Mouse (Mus musculus) heart, adult 2 months (tissue): ENCODE measurements around the gene Gm266. TPM values are rescaled to one million over a fixed set of nuclear protein-coding genes. Genes with fewer than 3 reads are reported as not detected.

Experiments used
- DNase-seq, 2 experiments: peaks; one replicate each; pipeline ENCODE4 v3.0.0; 2021
- H3K27ac ChIP-seq: fragments of 200-600 bp; 2 replicates; pipeline ENCODE4 v1.8.1; 2022
- H3K27me3 ChIP-seq: fragments of 200-500 bp; 2 replicates; pipeline ENCODE4 v1.6.1; 2012; ENCODE audit warnings: mild to moderate bottlenecking, low read length, inconsistent platforms, mixed read lengths; ENCODE audit not compliant: control insufficient read depth, insufficient read depth
- H3K36me3 ChIP-seq: fragments of 200-500 bp; 2 replicates; pipeline ENCODE4 v1.6.1; 2012; ENCODE audit warnings: low read length, inconsistent platforms; ENCODE audit not compliant: control insufficient read depth, insufficient read depth
- H3K4me1 ChIP-seq: fragments of 200-500 bp; 2 replicates; pipeline ENCODE4 v1.6.1; 2011; ENCODE audit warnings: low read length; ENCODE audit not compliant: control insufficient read depth, insufficient read depth
- H3K4me3 ChIP-seq: fragments of 200-600 bp; 2 replicates; pipeline ENCODE4 v1.8.1; 2022
- H3K79me2 ChIP-seq: fragments of 200-500 bp; replicated peaks from 2 replicates; pipeline ENCODE4 v1.6.1; 2012; ENCODE audit warnings: mild to moderate bottlenecking, inconsistent platforms, low read length, moderate library complexity, mixed read lengths; ENCODE audit not compliant: control insufficient read depth, insufficient read depth
- H3K9ac ChIP-seq: fragments of 200-500 bp; 2 replicates; pipeline ENCODE4 v1.6.1; 2012; ENCODE audit warnings: low read depth, mild to moderate bottlenecking, control low read depth, inconsistent platforms, low read length, mixed read lengths
- CTCF ChIP-seq: fragments of 200-600 bp; IDR thresholded peaks from 2 replicates; pipeline ENCODE4 v1.8.1; 2022; ENCODE audit warnings: antibody characterized with exemption, mild to moderate bottlenecking, moderate library complexity
- EP300 ChIP-seq: fragments of 200-500 bp; IDR thresholded peaks from 2 replicates; pipeline ENCODE4 v1.6.1; 2011; ENCODE audit warnings: low read depth, low read length, control low read depth; ENCODE audit not compliant: insufficient read depth
- POLR2A ChIP-seq: fragments of 200-500 bp; IDR thresholded peaks from 2 replicates; pipeline ENCODE4 v1.6.1; 2011; ENCODE audit warnings: mild to moderate bottlenecking, low read depth, low read length, control low read depth; ENCODE audit not compliant: insufficient read depth
- WGBS: fragments of 180-500 bp; shearing (Covaris S2); methylation state at CpG from one replicate; pipeline ENCODE4 v1.1.7; 2018; 5-methylcytosine and 5-hydroxymethylcytosine counted together
- intact Hi-C: fragments of 180-260 bp; cut with DNase I; formaldehyde crosslinking; loops from one replicate; pipeline ENCODE4 v1.15.1; 2025
- polyA plus RNA-seq: library from polyadenylated mRNA; depleted of rRNA; stranded (reverse); fragments of >200 nt; gene quantifications from 2 replicates; pipeline ENCODE4 v1.2.3, GENCODE M21; 2012
- total RNA-seq, 2 experiments: library from RNA; stranded (reverse); gene quantifications; 2 replicates each; pipeline ENCODE4 v1.2.3; 2021

The Gm266 gene
- total and polyA plus RNA-seq, 3 experiments = 0.36 to 0.88 (median 0.39) TPM

DNA sequence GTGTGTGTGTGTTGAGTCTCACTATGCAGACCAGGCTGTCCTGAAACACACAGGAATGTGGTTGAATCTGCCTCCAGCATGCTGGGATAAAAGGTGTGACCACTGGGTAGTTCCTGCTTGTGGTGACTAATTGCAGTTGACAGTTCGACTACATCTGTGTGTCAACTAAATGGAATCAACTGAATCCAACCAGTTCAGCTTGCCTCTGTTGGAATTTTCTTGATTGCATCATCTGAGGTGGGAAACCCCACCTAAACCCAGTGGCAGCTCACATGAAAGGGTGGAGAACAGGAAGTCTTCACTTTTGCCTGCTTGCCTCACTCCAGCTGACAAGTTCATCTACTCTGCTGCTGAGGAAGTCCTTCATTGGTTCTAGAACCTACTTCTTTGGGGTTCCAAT lies 14.5 kb downstream of the Gm266 start:
- Histone ChIP-seq H3K79me2 (no peaks in the 10 kb centered on the region), H3K9ac (no peak overlapping the region), H3K4me3 (no peak overlapping the region), H3K36me3 (no peaks in the 10 kb centered on the region), H3K27me3 (no peaks in the 10 kb centered on the region), H3K27ac (no peak overlapping the region), H3K4me1 (no peaks in the 10 kb centered on the region; the same call in none of the 2 replicates)
- WGBS = 33% methylated on average over 1 of the region's 1 CpGs
- TF ChIP-seq EP300 (no peak), CTCF (no peak), POLR2A (no peak)
- intact Hi-C loops = no loop called here
- no peak for DNase-seq

DNA sequence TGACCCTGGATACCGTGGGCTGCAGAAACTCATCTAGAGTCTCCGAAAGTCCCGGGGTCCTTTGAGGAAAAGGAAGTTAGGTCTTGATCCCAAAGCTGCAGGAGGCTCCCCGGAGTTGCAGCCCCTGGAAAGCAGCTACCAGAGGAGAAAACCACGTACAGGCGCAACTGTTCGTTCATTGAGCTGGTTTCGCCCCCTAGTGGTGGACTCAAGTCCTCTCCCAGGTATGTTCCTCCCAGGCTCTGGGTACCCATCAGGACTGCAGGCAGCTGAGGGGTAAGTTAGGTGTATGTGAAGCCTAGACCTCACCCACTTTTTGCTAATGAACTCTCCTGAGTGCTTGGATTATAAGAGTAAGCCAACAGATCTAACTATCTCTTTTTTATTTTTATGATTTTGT lies 16.1 kb downstream of the Gm266 start:
- H3K36me3 ChIP-seq = no peaks in the 10 kb centered on the region
- intact Hi-C loops = loop anchor here (1.0 to 10.0 kb wide), 2 partner anchors 44 to 195 kb away; partner anchors contain the start of gene Amn
- H3K9ac ChIP-seq = no peak overlapping the region
- H3K4me3 ChIP-seq = no peak overlapping the region
- peak; percentile 68 to 72 for DNase-seq
- H3K79me2 ChIP-seq = no peaks in the 10 kb centered on the region
- no peak for TF ChIP-seq POLR2A
- peak; percentile 93 for TF ChIP-seq CTCF
- peak; percentile 76 for TF ChIP-seq EP300
- no peak overlapping the region for H3K27ac ChIP-seq
- WGBS = 6% methylated on average over 8 of the region's 8 CpGs
- H3K4me1 ChIP-seq = no peaks in the 10 kb centered on the region
- H3K27me3 ChIP-seq = no peaks in the 10 kb centered on the region

DNA sequence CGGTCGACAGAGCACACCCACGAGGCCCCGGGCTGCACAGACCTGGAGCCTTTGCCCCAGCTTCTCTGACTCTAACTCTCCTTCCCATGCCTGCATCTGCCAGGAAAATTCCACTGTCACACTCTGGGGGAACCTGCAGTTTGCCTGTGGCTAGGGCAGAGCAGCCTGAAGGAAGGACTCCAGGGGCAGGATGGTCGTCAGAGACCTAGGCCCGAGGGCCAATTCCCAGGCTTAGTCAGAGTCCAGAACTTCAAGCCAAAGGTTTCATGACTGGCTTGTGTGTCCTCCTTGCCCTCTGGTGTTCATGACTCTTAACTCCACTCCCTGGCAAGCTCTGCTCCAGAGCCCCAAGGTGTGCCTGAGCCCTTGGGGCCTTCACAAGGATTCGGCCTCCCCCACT lies 17.4 kb downstream of the Gm266 start:
- DNase-seq = no peak
- no peaks in the 10 kb centered on the region for H3K79me2 ChIP-seq
- H3K9ac ChIP-seq = no peak overlapping the region
- 89% methylated on average over 7 of the region's 7 CpGs for WGBS
- no peak overlapping the region for H3K27ac ChIP-seq
- no peak overlapping the region for H3K4me3 ChIP-seq
- no peaks in the 10 kb centered on the region for H3K4me1 ChIP-seq
- TF ChIP-seq POLR2A (no peak), CTCF (no peak), EP300 (no peak)
- intact Hi-C loops = loop anchor here (10.0 kb wide), 1 partner anchor 193 kb away; the partner anchor contains the start of gene Amn
- H3K27me3 ChIP-seq = no peaks in the 10 kb centered on the region
- no peaks in the 10 kb centered on the region for H3K36me3 ChIP-seq

DNA sequence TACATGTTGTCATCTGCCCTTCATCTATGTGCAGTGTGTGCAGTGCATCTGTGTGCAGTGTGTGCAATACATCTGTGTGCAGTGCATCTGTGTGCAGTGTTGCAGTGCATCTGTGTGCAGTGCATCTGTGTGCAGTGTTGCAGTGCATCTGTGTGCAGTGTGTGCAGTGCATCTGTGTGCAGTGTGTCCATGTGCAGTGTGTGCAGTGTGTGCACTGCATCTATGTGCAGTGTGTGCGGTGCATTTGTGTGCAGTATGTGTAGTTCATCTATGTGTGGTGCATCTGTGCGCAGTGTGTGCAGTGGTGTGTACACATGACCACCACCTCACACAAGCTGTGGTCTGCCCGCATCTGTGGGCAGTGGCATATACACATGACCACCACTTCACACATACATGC lies 19.3 kb downstream of the Gm266 start:
- no peak for DNase-seq
- no peaks in the 10 kb centered on the region for H3K27me3 ChIP-seq
- intact Hi-C loops = loop anchor here (10.0 kb wide), 1 partner anchor 192 kb away; the partner anchor contains the start of gene Amn
- H3K9ac ChIP-seq = no peak overlapping the region
- TF ChIP-seq CTCF (no peak), EP300 (no peak), POLR2A (no peak)
- H3K79me2 ChIP-seq = no peaks in the 10 kb centered on the region
- H3K4me3 ChIP-seq = no peak overlapping the region
- 96% methylated on average over 3 of the region's 3 CpGs for WGBS
- H3K36me3 ChIP-seq = no peaks in the 10 kb centered on the region
- peaks cover 5% of the 10 kb centered on the region for H3K4me1 ChIP-seq
- no peak overlapping the region for H3K27ac ChIP-seq

DNA sequence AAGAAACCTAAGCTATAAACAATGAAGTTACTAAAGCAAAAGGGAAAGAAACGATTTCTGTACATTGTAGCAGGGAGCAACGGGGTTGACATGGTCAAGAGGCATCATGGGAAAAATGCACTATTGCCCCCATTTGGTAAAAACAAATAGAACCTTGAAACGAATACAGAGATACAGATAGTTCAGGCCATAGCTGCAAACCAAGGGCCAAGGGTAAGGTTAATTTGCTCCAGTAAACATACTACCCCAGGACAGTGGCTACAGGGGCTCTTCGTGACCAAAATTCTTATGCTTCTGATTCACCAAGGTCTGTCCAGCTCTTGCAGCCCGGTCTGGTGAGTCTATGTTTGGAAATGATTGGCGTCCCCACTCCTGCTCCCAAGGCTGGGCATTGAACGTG lies 22.1 kb downstream of the Gm266 start:
- Histone ChIP-seq H3K27me3 (no peaks in the 10 kb centered on the region), H3K9ac (no peak overlapping the region), H3K4me1 (peaks cover 13% of the 10 kb centered on the region), H3K36me3 (no peaks in the 10 kb centered on the region), H3K27ac (no peak overlapping the region), H3K4me3 (no peak overlapping the region), H3K79me2 (no peaks in the 10 kb centered on the region)
- intact Hi-C loops = loop anchor here (10.0 kb wide), 1 partner anchor 189 kb away; the partner anchor contains the start of gene Amn
- no peak for DNase-seq
- 81% methylated on average over 7 of the region's 7 CpGs for WGBS
- TF ChIP-seq EP300 = no peak
- TF ChIP-seq CTCF = no peak
- no peak for TF ChIP-seq POLR2A

DNA sequence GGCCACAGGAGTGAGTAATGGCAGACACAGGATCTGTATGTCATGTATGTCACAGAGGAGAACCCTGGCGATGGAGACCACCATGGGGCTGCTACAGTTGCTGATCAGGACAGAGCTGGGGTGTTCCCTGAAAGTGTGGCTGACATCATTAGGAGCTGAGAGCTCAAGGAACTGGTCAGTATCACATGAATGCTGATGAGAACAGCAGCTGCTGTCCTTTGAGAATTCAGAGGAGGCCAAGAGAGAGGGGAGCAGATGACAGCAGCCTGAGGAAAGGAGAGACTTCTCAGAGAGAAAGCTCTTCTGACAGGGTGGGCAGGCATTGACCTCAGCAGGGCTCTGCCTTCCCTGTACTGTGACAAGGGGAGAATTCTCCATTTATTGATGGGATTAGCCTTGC lies 27.9 kb downstream of the Gm266 start:
- H3K4me1 ChIP-seq = peaks cover 37% of the 10 kb centered on the region
- intact Hi-C loops = no loop called here
- WGBS = 64% methylated on average over 1 of the region's 1 CpGs
- H3K27me3 ChIP-seq = no peaks in the 10 kb centered on the region
- peak overlapping the region; percentile 26 for H3K27ac ChIP-seq
- no peak overlapping the region for H3K4me3 ChIP-seq
- TF ChIP-seq EP300 = 0 out of 2 replicates have a peak, but pooled peaks have one; percentile 17
- TF ChIP-seq CTCF = no peak
- H3K9ac ChIP-seq = no peak overlapping the region
- DNase-seq = no peak
- no peaks in the 10 kb centered on the region for H3K36me3 ChIP-seq
- H3K79me2 ChIP-seq = no peaks in the 10 kb centered on the region
